Mouse (Mus musculus) stomach, postnatal 0 days (tissue): ENCODE results near the gene Rtn4r. TPM values are rescaled to one million over a fixed set of nuclear protein-coding genes. Genes with fewer than 3 reads are reported as not detected.

Experiments used
- ATAC-seq: fragments of 200-750 bp; cut with Nextera tagmentation; 2 replicates; pipeline ENCODE4 v1.8.0; 2017; ENCODE audit not compliant: low FRiP score, low TSS enrichment
- DNase-seq: peaks from one replicate; pipeline ENCODE4 v3.0.0-alpha.2; 2016; ENCODE audit warnings: low spot score
- H3K27ac ChIP-seq: fragments of 300-500 bp; sonication (generic); replicated peaks from 2 replicates; pipeline ENCODE4 v1.5.1; 2014; ENCODE audit warnings: mild to moderate bottlenecking, control low read depth
- H3K27me3 ChIP-seq: fragments of 300-500 bp; sonication (generic); 2 replicates; pipeline ENCODE4 v1.6.1; 2014; ENCODE audit warnings: low read length; ENCODE audit not compliant: control insufficient read depth, insufficient read depth
- H3K36me3 ChIP-seq: fragments of 300-500 bp; sonication (generic); 2 replicates; pipeline ENCODE4 v1.6.1; 2014; ENCODE audit warnings: low read length, mixed read lengths; ENCODE audit not compliant: control insufficient read depth, insufficient read depth
- H3K4me1 ChIP-seq: fragments of 300-500 bp; sonication (generic); replicated peaks from 2 replicates; pipeline ENCODE4 v1.6.1; 2014; ENCODE audit warnings: antibody characterized with exemption; ENCODE audit not compliant: control insufficient read depth, insufficient read depth
- H3K4me2 ChIP-seq: fragments of 300-500 bp; sonication (generic); replicated peaks from 2 replicates; pipeline ENCODE4 v1.6.1; 2014; ENCODE audit warnings: low read depth, mild to moderate bottlenecking, control low read depth, moderate library complexity
- H3K4me3 ChIP-seq: fragments of 300-500 bp; sonication (generic); 2 replicates; pipeline ENCODE4 v1.5.1; 2014; ENCODE audit warnings: low read depth, low read length, control low read depth
- H3K9ac ChIP-seq: fragments of 300-500 bp; sonication (generic); 2 replicates; pipeline ENCODE4 v1.6.1; 2014; ENCODE audit warnings: mild to moderate bottlenecking, low read length, control low read depth, mixed read lengths
- H3K9me3 ChIP-seq: fragments of 300-500 bp; sonication (generic); 2 replicates; pipeline ENCODE4 v1.6.1; 2016; ENCODE audit warnings: low read length; ENCODE audit not compliant: control insufficient read depth
- CTCF ChIP-seq: IDR thresholded peaks from 2 replicates; pipeline ENCODE4 v1.5.1; 2016; ENCODE audit warnings: antibody characterized with exemption, low read depth, mild to moderate bottlenecking, moderate library complexity
- EP300 ChIP-seq: optimal IDR thresholded peaks from 2 replicates; pipeline ENCODE3; 2016; ENCODE audit warnings: antibody characterized with exemption
- WGBS: fragments of 180-500 bp; shearing (Covaris S2); extraction: QIAGEN DNeasy Blood & Tissue Kit; methylation state at CpG from one replicate; pipeline ENCODE4 v1.1.7; 2014; 5-methylcytosine and 5-hydroxymethylcytosine counted together
- polyA plus RNA-seq: library from polyadenylated mRNA; unstranded; fragments of >200 nt; fragmentation: Nextera tagmentation; extraction: Ambion mirVana; gene quantifications from 2 replicates; pipeline ENCODE4 v1.2.1, GENCODE M21; 2015

Gene Rtn4r
- polyA plus RNA-seq, 1 experiment from 2014 or later, result 1.1 TPM

GRCm38 (mm10) chr16:18127871-18128563 is 575 bp downstream of the Rtn4r start:
- Histone ChIP-seq H3K27me3 (peaks cover 2% of the 10 kb centered on the region; the same call in 1 of the 2 replicates), H3K9me3 (no peaks in the 10 kb centered on the region), H3K4me3 (peak overlapping the region; percentile 64), H3K4me1 (peaks cover 5% of the 10 kb centered on the region; the same call in 1 of the 2 replicates), H3K9ac (peak overlapping the region; percentile 52), H3K36me3 (no peaks in the 10 kb centered on the region), H3K27ac (no peak overlapping the region), H3K4me2 (peak overlapping the region; percentile 95)
- 3% methylated on average over 50 of the region's 52 CpGs for WGBS
- 0 out of 2 replicates have a peak, but pooled peaks have one; percentile 1 for TF ChIP-seq CTCF
- no peak for TF ChIP-seq EP300
- no peak; the same call in 1 of the 2 replicates for ATAC-seq
- DNase-seq, result peak; percentile 29

- H3K9ac ChIP-seq, result no peak overlapping the region
- H3K27me3 ChIP-seq, result peaks cover 2% of the 10 kb centered on the region; the same call in 1 of the 2 replicates
- H3K4me2 ChIP-seq, result no peak overlapping the region
- no peak for ATAC-seq
- H3K27ac ChIP-seq, result no peak overlapping the region
- no peaks in the 10 kb centered on the region for H3K9me3 ChIP-seq
- no peak for DNase-seq
- WGBS, result 64% methylated on average over 6 of the region's 6 CpGs
- TF ChIP-seq EP300 (no peak), CTCF (no peak)
- no peaks in the 10 kb centered on the region for H3K36me3 ChIP-seq
- H3K4me1 ChIP-seq, result peaks cover 5% of the 10 kb centered on the region; the same call in 1 of the 2 replicates
- H3K4me3 ChIP-seq, result no peak overlapping the region
Measured at GRCm38 (mm10) chr16:18128564-18128935, 1.1 kb downstream of the Rtn4r start.

DNA sequence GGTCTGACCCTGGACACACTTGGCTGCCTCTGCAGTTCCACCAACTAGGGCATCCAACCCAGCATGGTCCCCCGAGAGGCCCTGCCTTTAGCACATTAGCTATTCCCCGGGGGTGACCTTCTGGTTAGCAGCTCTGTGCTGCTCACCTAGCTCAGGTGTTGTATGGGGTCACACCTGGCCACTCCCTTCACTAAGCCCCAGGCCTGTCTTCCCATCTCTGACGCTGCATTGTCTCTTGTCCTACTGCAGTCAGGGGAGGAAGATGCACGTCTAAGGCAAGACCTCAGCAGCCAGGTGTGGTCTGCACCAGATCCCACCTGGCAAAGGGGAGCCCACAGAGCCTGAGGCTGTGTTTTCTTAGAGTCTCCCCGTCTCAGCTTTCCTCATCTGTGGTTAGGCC is 2.0 kb downstream of the Rtn4r start:
- H3K4me3 ChIP-seq, result no peak overlapping the region
- WGBS, result 74% methylated on average over 5 of the region's 5 CpGs
- no peaks in the 10 kb centered on the region for H3K36me3 ChIP-seq
- no peak overlapping the region for H3K9ac ChIP-seq
- no peak overlapping the region for H3K27ac ChIP-seq
- H3K4me2 ChIP-seq, result no peak overlapping the region
- no peaks in the 10 kb centered on the region for H3K9me3 ChIP-seq
- TF ChIP-seq EP300 (no peak), CTCF (no peak)
- H3K27me3 ChIP-seq, result peaks cover 2% of the 10 kb centered on the region; the same call in 1 of the 2 replicates
- ATAC-seq (no peak), DNase-seq (no peak)
- H3K4me1 ChIP-seq, result peaks cover 5% of the 10 kb centered on the region; the same call in 1 of the 2 replicates

DNA sequence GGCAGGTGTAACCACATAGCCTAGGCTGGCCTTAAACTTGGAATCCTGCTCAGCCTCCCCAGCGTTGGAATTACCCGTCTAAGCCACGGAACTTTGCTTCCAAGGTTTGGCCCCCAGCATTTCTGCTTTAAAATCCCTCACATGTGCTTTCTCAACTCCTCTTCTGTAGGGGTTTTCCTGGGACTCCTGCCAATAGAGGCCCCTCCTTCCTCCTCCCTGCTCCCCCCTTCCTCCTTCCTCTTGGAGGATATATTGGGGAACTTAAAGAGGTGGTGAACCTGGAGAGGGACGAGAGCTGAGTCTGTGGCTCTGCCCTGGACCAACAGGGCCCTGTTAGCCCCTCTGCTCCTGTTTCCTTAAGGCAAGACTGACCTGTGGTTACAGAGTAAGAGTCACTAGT is 2.8 kb downstream of the Rtn4r start:
- Histone ChIP-seq H3K4me3 (no peak overlapping the region), H3K36me3 (no peaks in the 10 kb centered on the region), H3K4me1 (peaks cover 5% of the 10 kb centered on the region; the same call in 1 of the 2 replicates), H3K27me3 (peaks cover 2% of the 10 kb centered on the region; the same call in 1 of the 2 replicates), H3K27ac (no peak overlapping the region), H3K4me2 (no peak overlapping the region), H3K9me3 (no peaks in the 10 kb centered on the region), H3K9ac (no peak overlapping the region)
- no peak for ATAC-seq
- no peak for TF ChIP-seq EP300
- no peak for TF ChIP-seq CTCF
- 37% methylated on average over 4 of the region's 4 CpGs for WGBS
- DNase-seq, result no peak

DNA sequence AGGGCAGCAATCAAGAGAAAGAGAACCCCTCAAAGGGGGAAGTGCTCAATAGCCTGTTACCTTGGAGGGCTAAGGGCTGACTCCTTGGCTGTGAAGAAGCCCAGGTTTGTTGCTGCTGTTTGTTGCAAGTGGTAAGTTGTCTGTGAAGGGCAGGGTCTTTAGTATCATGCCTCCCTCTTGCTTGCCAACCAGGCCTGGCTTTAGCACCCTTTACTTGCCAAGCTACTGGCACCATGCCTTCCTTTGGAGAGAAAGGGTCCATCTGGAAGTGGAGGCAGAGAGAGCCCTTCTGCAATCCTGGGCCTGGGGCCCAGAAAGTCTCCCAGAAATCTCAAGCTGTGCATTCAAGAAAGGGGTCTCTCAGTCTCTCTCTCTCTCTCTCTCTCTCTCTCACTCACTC is 3.3 kb downstream of the Rtn4r start:
- Histone ChIP-seq H3K9ac (no peak overlapping the region), H3K9me3 (no peaks in the 10 kb centered on the region), H3K27ac (no peak overlapping the region), H3K27me3 (peaks cover 2% of the 10 kb centered on the region; the same call in 1 of the 2 replicates), H3K4me3 (no peak overlapping the region), H3K4me2 (no peak overlapping the region), H3K4me1 (peaks cover 5% of the 10 kb centered on the region; the same call in 1 of the 2 replicates), H3K36me3 (no peaks in the 10 kb centered on the region)
- no peak for TF ChIP-seq CTCF
- TF ChIP-seq EP300, result no peak
- DNase-seq (no peak), ATAC-seq (no peak)

- no peak for ATAC-seq
Measured at GRCm38 (mm10) chr16:18131245-18131939, 4.0 kb downstream of the Rtn4r start.

More at GRCm38 (mm10) chr16:18131245-18131939, 4.0 kb downstream of the Rtn4r start:
- Histone ChIP-seq H3K36me3 (no peaks in the 10 kb centered on the region), H3K4me2 (no peak overlapping the region), H3K4me1 (peaks cover 5% of the 10 kb centered on the region; the same call in 1 of the 2 replicates), H3K9ac (no peak overlapping the region), H3K27me3 (peaks cover 2% of the 10 kb centered on the region; the same call in 1 of the 2 replicates), H3K4me3 (no peak overlapping the region), H3K9me3 (no peaks in the 10 kb centered on the region), H3K27ac (no peak overlapping the region)
- TF ChIP-seq EP300 (no peak), CTCF (no peak)
- 81% methylated on average over 11 of the region's 11 CpGs for WGBS
- DNase-seq, result no peak
